Mouse (Mus musculus): ENCODE results near the gene Cep152.

Cep152 gene

DNA sequence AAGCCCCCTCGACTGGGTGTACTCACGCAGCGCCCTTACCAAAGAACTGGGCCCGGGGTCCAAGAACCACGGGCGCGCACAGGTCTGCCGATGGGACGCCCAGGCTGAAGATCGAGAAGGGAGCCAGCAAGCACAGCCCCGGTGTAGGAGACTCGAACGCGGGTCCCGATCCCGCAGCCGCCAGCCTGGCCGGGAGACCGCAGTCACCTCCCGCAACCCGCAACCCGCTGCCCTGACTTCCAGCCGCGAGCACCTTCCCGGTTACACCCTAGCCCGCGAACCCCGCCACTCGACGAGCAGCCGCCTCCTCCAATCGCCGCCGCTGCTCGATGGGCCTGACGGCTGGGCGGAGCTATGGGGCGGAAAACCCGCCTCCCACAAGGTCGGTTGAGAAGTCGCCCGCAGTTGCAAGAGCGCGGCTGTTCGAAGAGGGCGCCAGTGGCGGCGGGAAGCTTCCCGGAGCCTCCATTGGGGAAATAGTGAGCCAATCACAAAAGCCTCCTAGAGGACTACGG is at the start of gene Cep152:
Gene Cep152, minus strand, starts transcription at position 277 of the 515 bp plus-strand sequence.
- DNase-seq (ENCODE audit: low read depth, low spot score) = peak; percentile 94

DNA sequence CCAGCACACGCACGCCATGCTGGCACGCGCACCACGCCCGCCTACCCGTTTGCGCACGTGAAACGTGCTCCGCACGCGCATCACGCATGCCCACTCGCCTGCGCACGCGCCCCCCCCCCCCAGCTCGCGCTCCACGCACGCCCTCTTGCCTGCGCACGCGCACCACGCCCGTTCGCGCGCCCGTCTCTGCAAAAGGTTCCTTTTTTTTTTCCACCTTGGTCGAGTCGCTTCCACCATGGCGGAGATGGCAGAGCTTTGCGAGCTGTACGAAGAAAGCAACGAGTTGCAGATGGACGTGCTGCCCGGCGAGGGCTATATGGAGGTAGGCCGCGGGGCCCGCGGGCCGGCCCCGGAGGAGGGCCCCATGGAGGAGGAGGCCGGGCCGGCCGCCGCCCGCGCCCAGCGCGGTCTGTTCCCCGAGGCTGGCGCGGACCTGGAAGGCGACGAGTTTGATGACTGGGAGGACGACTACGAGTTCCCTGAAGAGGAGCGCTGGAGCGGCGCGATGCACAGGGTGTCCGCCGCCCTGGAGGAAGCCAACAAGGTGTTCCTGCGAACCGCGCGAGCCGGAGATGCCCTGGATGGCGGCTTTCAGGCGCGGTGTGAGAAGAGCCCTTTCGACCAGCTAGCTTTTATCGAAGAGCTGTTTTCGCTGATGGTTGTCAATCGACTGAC is 48.2 kb upstream of the Cep152 start, which contains the start of gene Eid1:
Gene Eid1, plus strand, starts transcription at position 139 of the 675 bp plus-strand sequence.
- DNase-seq (ENCODE audit: low read depth, low spot score) = peak; percentile 56

DNA sequence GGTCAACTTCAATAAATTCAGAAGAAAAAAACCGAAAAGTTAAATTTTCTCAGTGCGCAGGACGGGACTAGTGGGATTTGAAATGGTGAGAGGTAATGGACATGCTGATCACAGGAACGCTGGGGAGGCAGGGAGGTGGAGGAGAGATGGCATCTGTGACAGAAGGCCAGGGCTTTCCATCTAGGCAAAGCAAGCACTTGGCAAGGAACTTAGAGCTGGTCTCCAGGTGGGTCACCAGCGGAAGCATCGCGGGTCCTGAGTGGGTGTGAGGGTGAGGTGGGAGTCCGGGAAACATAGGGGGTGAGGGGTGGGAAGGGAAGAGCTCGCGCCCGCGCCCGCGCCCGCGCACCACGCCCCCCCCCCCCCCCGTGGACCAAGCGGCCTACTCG is 47.6 kb upstream of the Cep152 start:
- no peak for DNase-seq (ENCODE audit: low read depth, low spot score)

DNA sequence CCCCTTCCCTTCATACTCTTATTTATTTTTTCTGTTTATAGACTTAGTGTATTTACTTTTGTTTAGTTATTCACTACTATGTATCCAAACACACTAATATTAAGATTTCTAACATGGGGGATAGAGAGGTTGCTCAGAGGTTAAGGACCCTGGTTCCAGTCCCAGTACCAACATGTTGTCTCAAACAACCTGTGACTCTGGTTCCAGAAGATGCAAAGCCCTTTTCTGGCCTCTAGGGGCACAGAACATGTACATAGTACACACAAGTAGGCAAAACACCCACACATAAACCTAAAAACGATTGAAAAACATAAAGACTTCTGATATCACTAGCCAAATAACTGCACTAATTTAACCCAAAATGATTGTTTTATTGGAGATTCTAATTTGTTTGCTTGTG is 45.9 kb upstream of the Cep152 start:
- no peak for DNase-seq (ENCODE audit: low read depth, low spot score)

DNA sequence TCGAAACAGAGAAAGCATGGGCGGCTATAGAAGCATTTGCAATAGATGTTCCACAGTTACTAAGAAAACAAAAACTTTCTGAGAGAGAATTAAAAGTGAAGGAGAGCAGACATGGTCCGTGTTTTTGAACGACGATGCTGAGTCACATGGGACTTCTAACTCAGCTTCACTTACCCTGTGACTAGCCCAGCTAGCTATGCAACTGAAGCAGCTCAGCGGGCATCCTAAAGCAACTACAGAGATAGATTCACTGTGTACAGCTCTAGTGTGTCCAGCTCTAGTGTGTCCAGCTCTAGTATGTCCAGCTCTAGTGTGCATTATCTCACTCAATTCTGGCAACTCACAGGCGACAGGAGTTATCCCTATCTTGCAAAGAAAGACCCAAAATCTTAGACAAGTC is 42.8 kb upstream of the Cep152 start:
- DNase-seq (ENCODE audit: low read depth, low spot score) = no peak

- no peak for DNase-seq (ENCODE audit: low read depth, low spot score)
These were observed 42.3 kb upstream of the Cep152 start for GRCm38 (mm10) chr2:125667184-125667583.

GRCm38 (mm10) chr2:125666668-125667067 is 41.8 kb upstream of the Cep152 start:
- no peak for DNase-seq (ENCODE audit: low read depth, low spot score)

DNA sequence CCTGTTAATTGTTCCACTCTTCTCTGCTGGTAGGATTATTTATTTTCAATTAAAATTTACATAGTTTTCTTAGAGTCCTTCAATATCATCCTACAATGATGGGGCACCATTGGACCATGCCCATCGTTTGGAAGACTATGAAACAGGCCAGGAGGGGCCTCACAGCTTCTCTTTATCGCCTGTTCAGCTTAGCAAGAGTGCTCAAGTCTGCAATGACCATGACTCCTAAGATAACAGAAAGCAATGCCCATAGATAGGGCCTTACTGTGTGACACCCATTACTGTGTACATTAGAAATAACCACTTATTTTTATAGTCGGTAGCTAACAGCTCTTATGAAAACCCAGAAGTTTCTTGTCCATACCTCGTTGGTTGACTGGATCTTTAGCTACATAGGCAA is 41.0 kb upstream of the Cep152 start:
- no peak for DNase-seq (ENCODE audit: low read depth, low spot score)

- DNase-seq (ENCODE audit: low read depth, low spot score) = no peak
These were observed 40.3 kb upstream of the Cep152 start for GRCm38 (mm10) chr2:125665213-125665612.

DNA sequence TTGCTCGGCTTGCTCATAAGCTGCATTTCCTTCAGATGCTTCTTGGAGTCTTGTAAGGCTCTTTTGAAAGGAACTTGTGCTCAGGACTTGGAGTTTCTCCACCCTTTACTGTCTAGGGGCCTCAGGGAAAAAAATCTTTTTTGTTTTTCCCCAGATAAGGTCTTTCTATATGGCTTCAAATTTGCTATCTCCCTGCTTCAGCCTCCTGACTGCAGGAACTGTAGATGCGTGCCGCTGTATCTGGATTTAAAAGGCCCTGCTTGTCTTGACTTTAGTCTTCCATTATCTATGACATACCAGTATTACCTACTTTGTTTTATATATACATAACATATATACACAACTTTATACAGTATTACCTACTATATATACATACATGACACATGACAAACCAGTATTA is 37.6 kb upstream of the Cep152 start:
- DNase-seq (ENCODE audit: low read depth, low spot score) = no peak

- DNase-seq (ENCODE audit: low read depth, low spot score) = no peak
These were observed 36.2 kb upstream of the Cep152 start for GRCm38 (mm10) chr2:125661156-125661555.

- DNase-seq (ENCODE audit: low read depth, low spot score) = no peak
These were observed 35.7 kb upstream of the Cep152 start for GRCm38 (mm10) chr2:125660537-125661130.

- DNase-seq (ENCODE audit: low read depth, low spot score) = peak; percentile 55
These were observed 35.1 kb upstream of the Cep152 start for GRCm38 (mm10) chr2:125659823-125660536.

- DNase-seq (ENCODE audit: low read depth, low spot score) = no peak
These were observed 30.5 kb upstream of the Cep152 start for GRCm38 (mm10) chr2:125655391-125655790.

- DNase-seq (ENCODE audit: low read depth, low spot score) = no peak
These were observed 28.4 kb upstream of the Cep152 start for GRCm38 (mm10) chr2:125653286-125653685.

DNA sequence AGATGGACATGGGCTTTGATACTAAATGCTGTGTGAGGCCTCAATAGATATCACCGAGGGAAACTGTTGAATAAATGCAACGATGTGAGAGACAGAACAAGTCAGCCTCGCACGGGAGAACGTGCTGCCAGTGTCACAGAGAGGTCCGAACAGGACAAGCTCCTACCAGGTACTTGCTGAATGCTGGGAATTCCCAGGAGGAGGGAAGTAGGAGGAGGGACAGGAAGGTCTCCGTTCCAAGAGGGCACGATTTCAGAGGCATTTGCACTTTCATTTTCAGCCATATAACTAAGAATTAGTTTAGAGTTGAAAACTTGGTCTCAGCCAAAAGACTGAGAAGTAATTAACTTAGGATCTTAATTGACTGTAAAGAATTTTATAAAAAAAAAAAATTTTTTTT is 26.6 kb upstream of the Cep152 start:
- no peak for DNase-seq (ENCODE audit: low read depth, low spot score)

DNA sequence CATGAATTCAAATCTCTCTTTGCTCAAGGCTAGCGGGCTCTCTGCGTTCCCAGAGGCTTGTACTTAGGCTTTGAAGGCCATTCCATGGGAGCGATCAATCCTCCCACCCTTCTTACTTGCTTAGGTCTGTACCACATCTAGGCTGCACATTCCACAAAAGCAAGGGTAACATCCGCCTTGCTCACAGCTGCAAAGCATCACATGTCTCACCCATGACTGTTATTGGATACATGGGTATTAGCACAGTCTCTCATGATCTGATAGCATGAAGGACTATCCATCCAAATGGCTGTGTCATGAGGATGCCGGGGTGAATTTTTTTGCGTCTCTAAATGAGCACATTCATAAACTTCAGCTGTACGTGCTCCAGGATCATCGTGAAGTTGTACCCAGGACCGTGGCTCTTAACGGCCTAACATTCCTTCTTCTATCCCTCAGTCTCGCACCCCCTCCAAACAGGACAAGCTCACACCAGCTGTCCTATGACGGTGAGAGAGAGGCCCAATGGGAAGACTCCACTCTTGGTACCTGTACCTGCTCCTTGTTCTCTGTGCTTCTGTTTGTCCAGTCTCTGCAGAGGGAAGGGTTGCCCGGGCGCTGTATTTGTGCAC is 25.9 kb upstream of the Cep152 start:
- DNase-seq (ENCODE audit: low read depth, low spot score) = no peak

DNA sequence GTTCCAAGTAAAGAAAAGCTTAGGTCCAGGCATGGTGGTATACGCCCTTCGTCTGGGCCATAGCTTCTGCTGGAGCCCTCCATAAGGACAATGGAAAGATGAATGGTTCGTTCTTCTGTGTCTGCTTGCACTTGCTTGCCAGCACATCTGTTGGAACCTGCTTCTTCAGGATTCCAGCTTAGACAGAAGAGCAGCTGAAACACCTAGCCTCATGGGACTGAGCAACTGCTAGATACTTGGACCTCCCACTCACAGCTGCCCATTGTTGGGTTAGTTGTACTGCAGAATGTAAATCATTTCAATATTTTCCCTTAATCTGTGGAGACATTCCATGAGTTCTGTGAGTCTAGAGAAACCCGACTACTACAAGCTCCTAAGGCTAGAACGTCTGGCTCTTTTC is 25.1 kb upstream of the Cep152 start:
- no peak for DNase-seq (ENCODE audit: low read depth, low spot score)

DNA sequence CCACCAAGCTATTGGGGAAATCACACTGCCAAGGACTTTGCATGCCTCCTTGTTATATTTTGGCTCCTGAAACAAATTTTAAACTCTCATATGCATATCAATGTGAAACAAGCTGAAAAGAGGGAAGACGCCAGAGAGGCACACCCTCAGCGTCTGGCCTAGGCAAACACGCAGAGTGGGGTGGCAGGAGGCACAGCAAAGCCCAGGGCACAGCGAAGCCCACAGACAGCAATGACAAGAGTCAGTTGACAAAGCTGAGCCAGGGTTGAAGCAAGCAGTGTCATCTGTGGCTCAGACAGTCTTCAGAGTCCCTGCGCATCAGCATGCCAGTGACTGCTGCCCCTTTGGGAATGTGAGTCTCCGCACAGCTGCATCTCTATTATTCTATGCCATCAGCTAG is 20.0 kb upstream of the Cep152 start:
- no peak for DNase-seq (ENCODE audit: low read depth, low spot score)

- DNase-seq (ENCODE audit: low read depth, low spot score) = no peak
These were observed 12.4 kb upstream of the Cep152 start for GRCm38 (mm10) chr2:125637331-125637730.

GRCm38 (mm10) chr2:125630010-125630409 is 5.1 kb upstream of the Cep152 start:
- no peak for DNase-seq (ENCODE audit: low read depth, low spot score)

DNA sequence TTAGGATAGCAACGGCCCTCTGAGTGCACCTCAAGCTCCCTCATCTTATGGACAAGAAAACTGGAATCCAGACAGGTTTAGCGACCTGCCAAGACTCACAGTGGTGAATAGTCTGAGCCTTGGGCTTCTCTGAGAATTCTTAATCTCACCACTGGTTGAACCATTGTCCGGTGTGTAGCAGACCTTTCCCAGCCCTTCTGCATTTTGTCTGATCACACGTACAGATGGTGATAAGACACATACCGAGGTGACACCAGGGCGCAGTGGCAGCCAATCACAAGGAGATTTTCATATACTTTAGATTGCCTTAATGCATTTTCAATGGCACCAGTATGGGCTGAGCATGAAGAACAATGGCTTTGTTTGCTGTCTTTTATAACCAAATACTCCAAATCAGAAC is 3.6 kb upstream of the Cep152 start:
- no peak for DNase-seq (ENCODE audit: low read depth, low spot score)
